16 mouse cellular contexts compared by ENCODE assay signal in genomic region chr1:131965818-131966217, GRCm38 (mm10).
"Had no signal": no experiment of that assay in that cellular context is flagged by ENCODE, and none has a peak within 500 bp of the region (broad histone marks: within the 10 kb centered on the region; RNA-seq: fewer than 3 reads in every experiment).

No protein-coding gene starts in this region.

- H3K27ac ChIP-seq: kidney, postnatal 0 days; limb, embryonic 15.5 days; liver, embryonic 12.5 days; stomach, postnatal 0 days had no signal

- H3K9ac ChIP-seq: limb, embryonic 15.5 days; liver, embryonic 12.5 days; lung, embryonic 14.5 days had no signal

- H3K4me2 ChIP-seq: limb, embryonic 15.5 days; liver, embryonic 12.5 days; lung, embryonic 14.5 days had no signal

- ATAC-seq: intestine, postnatal 0 days; liver, embryonic 12.5 days had no signal

- H3K36me3 ChIP-seq: limb, embryonic 15.5 days; liver, embryonic 12.5 days had no signal

- H3K9me3 ChIP-seq: limb, embryonic 15.5 days; liver, embryonic 12.5 days had no signal

- H3K4me3 ChIP-seq: limb, embryonic 15.5 days; liver, embryonic 12.5 days; myocyte had no signal

- DNase-seq: kidney, adult 8-10 months; kidney, postnatal 36 days; layer of hippocampus, adult 9-11 months; layer of hippocampus, postnatal 36 days; lung, embryonic 14.5 days; lung, postnatal 10 days; lung, postnatal 4 days; right cerebral cortex, adult 18-20 months; right cerebral cortex, postnatal 25 days; thymus, postnatal 4 days had no signal
